Mouse (Mus musculus) induced T-regulatory cell, adult 2 months (primary cell): ENCODE measurements at regions not wholly inside any gene's neighbourhood (a gene's known extent, or its start where the extent isn't known, plus 50 kb on each side); places are given as distances from the start of the nearest gene placed in this dataset.

Source experiments
- DNase-seq: peaks from one replicate; pipeline ENCODE4 v3.0.0-alpha.2; 2012; ENCODE audit warnings: low read depth

DNA sequence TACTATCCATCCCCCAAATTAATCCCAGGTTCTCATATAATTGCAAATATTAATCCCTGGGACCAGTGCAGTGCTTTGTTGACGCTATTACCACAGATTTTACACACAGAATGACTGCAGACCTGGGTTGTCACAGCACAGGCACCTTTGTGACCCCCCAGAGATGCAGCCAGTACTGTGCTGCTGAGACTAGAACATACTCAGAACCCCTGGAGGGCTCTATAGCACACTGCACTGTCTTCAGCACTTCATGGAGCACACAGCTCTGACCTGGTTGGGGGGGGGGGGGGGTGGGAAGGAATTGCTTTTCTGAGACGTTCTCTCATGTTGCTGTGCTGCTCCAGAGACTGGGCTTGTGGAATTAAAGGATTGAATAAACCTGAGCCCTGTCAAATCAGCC is 154.9 kb upstream of the Gm34302 start:
- no peak for DNase-seq

DNA sequence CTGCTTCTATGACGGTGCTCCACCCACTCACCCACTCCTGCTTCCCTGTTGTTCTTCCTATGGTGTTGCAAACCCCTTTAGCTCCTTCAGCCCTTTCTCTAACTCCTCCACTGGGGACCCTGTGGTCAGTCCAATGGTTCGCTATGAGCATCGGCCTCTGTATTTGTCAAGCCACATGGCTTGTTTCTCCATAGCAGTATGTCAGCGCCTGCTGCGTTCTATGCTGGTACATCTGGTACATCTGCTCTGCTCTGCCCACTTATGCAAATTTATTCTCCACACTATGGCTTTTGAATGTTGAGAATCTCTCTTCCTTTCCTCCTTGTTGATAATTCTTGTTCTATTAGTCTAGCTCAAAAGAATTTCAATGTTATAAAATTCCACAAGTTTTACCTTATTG is 154.2 kb upstream of the Gm34302 start:
- no peak for DNase-seq

DNA sequence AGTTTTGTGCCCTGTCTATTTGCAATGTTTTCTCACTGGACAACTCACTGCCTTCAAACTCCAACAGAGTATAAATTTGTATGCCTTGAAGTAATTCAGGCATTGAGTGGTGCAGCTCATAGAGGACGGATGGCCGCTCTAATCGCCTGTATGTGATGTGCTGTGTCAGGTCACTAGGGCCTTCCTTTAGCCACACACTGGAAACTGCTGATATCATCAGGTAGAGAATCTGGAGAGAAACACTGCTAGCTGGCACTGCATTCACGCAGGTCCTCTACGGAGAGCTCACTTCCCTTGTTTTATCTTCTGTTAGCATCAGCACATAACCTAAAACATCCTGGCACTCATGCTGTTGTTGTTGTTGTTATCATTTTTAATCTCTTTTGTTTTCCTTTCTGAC is 144.0 kb upstream of the Gm34302 start:
- peak; percentile 2 for DNase-seq

DNA sequence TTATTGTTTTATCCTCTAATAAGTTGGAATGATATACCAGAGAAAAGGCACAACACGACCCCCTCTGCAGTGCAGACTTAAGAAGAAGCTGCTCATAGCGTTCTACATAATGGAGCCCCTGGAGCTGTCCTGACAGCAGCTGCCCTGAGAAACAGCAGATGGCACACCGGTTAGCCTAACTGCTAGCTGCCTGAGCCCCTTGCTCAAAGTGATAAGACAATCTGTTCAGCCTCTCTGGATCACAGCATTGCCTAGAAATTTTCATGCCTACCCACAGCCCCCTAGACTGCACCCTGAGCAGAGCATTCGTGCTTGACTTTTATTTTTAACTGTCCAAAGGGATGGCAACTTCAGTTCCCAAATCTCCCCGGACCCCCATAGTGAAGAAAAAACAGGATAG is 132.4 kb upstream of the Gm34302 start:
- no peak for DNase-seq

DNA sequence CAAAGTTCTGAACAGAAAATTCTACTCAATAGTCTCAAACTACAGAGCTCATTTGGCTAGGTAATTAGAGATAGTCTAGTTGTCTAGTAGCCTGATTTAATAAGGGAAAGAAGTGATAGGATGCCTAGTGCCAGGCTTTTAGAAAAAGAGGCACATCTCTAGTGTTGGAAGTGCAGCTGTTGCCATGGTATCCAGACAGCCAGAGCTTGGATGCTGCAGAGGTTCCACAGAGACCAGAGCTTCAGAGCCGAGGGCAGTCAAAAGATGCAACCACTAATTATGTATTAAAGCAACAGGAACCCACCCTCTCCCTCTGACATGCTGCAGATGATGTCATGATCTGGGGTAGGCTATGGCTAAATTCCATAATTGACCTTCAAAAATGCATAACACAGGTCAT is 130.0 kb upstream of the Gm34302 start:
- DNase-seq = no peak

DNA sequence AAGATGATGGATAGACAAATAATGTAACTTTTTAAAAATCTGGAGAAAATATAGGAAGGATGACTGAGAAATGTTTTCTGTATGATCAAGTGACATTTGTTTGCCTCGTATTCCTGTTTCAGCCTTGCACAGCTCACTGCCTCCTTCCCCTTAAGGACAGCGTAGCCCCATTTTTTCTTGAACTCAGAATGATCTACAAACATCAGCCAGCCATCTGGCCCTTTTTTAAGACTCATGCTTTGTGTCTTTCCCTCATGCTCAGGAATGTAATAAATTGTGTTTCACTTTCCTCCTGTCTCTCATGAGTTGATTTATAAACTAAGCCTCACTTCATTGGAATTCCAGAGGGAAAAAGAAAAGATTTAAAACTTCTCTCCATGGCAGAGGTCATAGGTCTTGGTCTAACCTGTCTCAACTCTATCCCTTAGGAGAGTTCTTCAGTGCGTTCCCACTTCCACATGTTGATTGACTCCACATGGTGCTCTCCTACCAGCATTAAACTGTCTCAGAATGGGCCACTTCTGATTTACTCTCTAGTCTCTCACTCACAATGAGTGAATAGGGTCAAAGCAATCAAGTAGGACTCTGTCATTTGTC is 129.2 kb upstream of the Gm34302 start:
- no peak for DNase-seq

DNA sequence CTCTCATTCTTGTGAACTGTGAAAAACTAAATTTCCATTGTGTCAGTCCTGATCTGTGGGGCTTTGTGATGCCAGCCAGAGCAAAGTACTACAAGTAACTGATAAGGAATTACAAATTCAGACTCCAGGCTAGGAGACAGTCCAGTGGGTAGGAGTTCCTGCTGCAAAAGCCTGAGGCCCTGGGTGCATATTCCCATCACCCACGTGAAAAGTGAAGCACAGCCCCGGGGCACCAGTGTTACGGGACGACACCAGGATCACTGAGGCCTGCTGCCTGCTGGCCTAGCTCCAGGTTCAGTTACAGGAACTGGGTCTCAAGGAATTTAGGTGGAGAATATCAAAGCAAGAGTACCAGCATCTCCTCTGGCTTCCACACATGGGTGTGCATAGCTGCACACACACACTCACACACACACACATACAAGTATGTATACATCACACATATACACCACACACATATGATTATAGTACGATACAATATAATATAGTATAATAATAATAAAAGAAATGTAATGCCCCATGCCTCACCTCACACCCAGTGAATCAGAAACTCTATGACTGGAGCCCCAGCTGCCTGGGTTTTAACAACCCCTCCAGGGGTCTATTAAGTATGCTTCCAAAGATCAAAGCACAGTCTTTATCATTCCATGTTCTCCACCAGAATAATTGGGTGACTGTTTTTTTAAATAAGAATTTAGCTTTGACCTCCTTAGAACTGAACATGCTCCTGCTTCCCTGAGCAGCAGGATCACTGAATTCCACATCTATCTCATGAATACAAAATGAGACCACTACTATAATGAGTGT is 126.6 kb upstream of the Gm34302 start:
- no peak for DNase-seq

DNA sequence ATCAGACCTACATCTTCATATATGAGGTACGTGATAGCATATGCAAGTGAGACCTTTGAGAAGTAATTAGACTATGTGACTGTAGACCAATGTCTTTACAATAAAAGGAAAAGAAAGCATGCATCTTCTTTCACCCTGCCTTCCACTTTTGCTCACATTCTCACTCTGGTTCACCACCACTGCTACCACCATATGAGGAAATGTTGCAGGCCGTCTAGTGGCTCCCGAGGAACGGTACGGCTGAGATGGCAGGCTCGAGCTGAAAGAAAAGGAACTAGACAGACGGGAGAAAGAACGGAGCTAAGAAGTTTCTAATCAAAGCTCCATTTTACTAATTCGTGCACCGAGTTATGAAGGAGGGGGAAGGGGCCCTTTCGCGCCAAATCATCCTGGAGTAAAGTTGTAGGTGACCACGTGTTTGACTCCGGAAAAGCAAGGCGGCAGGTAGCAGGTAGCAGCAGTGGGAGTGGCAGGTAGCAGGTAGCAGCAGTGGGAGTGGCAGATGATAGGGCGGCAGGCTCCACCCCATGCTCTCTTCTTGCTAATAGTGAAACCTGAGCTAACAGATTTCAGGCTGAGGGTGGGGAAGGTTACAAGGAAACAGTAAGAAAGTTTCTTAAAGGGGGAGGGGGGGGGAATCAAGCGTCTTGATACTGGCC is 125.9 kb upstream of the Gm34302 start:
- DNase-seq = peak; percentile 16

DNA sequence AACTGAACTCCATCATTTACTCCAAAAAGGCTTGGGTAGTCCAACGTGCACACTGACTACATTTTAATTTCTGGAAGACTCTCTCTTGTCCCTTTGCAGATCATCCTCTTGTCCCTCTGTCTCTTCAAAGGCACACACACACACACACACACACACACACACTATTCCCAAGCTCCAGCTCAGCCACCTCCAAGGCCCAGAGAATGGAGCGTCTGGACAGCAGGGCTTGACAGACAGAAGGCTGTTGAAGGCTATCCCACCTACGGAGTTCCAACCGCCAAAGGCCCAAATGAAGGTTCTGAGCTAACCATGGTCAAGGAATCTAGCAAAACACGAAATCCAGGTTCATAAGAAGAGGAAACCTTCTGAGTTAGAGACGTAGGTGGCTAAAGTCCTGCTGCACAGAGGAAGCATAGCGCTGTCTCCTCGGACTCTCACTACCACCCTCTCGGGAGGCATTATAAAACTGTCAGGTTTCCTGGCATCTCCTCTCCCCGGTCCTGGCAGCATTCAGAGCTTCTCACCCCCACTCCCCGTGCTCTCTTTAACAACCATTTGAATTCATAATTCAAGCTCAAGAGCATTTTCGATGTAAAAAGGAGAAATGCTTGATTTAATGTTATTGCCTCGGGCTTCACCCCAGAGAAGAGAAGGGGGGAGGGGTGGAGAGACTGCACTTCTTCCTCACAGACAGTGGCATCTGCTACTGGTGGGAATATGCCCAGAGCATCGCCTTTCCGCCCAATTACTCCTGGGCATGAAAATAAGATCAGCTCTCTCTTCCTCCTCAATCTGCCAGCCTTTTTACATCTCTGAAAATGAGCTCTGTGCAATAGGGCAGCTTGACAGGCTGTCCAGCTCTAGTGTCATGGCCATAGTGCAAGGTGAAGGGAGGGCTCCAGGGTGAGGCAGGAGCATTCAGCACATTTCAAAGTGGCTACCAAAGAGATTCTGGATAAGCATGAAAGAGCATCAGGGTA is 99.3 kb upstream of the Gm34302 start:
- no peak for DNase-seq

DNA sequence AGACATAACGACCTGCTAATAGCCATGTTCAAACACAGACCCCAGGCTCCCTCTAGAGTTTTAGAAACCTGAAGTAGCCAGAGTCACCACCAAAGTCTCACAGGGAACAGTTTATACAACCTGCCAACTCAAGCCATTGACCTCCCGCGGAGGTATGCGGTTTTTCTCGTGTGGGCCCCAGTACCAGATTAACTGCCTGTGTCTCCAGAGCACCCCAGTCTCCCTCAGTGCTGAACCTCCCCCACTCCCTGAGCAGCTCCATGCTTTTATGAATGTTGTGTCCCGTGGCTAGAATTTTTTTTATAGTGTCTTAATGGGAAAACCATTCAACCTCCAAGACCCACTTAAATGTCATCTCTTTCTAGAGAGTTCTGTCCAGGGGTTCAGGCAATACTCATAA is 98.5 kb upstream of the Gm34302 start:
- DNase-seq = no peak

DNA sequence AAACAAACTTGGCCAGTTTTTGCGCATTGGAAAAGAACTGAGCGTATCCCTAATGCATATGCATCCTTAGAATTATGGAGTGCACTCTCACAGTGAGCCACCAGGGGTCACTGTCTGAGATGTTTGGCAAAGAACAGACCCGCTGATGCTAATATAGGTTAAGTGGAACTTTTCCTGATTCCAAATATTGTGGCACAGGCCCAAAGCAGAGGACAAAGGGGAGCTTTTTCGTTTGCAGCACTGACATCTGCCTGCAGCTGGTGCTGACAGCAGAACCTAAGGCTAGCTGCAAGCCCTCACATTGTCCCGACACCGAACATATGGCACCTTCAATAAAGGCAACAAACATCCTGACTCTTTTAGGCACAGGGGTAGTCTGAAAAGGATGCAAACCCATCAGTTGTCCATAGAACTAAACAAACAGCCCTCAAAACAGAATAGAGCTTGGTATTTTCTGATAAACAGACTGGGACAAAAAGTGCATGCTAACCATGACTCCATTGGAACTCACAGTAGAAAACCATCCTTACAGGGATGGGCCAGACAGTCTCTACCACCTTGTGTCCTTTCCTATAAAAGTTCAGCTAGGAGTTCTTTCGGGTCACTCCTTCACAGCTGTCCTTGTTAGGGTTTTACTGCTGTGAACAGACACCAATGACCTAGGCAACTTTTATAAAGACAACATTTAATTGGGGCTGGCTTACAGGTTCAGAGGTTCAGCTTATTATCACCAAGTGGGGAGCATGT is 87.1 kb upstream of the Gm34302 start:
- DNase-seq = peak; percentile 59

DNA sequence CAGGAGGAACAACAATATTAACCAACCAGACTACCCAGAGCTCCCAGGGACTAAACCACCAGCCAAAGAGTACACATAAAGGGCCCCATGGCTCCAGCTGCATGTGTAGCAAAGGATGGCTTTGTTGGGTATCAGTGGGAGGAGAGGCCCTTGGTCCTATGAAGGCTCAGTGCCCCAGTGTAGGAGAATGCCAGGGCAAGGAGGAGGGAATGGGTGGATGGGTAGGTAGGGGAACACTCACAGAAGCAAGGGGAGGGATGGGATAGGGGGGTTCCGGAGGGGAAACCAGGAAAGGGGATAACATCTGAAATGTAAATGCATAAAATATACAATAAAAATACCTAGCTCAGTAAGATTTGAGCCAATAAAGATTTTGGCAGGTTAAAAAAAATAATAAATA is 86.4 kb upstream of the Gm34302 start:
- no peak for DNase-seq

DNA sequence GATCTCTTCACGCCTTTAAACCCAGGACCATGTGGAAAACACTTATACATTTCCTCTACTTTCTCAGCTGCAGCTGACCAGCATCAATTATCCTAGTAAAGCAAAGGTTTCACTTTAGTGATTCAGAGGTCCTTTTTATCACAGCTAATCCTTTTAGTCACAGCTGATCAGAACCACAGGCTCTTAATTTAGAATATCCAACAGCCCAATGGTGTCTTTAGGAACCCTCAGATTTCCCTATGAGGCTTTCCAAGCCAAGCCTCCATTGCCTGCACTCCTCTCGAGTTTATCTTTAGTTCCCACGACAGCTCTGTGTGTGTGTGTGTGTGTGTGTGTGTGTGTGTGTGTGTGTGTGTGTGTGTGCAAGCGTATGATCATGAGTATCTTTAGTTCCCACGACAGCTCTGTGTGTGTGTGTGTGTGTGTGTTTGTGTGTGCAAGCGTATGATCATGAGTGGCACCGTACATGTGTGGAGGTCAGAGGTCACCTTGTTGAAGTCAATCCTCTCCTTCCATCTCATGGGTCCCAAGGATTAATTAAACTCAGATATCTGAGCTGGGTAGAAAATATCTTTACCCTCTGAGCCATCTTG is 85.4 kb upstream of the Gm34302 start:
- no peak for DNase-seq

DNA sequence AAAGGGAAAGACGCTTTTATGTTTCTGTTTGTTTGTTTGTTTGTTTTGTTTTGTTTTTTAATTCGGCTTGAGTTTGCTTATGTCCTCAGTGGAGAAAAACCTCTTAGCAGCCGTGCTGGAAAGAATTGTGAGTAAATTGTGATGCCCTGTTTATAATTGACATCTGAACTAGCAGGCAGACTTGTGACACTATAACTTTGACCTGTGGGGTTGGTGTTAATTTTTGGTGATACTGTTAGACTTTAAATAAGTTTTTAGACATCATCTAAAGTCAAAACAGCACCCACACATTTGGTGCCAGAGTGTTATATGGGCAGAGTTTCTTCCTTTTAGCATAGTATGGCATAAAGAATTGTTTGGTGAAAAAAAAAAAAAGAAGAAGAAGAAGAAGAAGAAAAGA is 84.0 kb upstream of the Gm34302 start:
- DNase-seq = no peak

DNA sequence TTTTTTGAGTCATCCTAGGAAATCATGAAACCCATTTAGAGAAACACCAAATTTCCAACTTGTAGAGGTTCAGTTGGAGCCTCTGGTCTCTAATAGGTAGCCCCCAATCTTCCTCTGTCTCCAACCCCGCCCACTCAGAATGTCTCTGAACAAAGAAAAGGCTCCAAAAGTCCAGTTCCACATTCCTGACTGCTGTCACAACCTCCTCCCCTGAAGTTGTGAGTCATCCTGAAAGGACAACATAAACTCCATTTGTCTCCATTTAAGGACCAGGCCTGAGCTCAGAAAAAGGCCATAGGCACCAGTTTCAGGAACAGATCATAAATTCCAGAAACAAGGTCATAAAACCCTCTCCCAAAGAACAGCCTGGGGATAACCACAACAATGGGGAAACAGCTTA is 79.4 kb upstream of the Gm34302 start:
- no peak for DNase-seq

DNA sequence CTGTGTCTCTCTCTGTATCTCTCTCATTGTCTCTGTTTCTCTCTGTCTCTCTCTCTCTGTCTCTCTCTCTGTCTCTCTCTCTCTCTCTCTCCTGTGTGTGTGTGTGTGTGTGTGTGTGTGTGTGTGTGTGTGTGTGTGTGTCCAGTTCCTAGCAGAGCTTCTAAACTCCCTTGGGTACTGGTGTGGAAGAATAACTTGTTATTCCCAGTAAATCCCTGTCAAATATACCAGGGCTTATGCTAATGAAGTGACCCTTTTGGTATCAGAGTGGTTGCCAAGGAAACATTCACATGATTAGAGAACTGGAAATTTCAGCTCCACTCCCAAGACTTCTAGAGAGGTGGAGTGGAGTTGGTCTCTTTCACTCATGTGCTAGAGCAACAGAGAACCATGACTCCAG is 78.9 kb upstream of the Gm34302 start:
- no peak for DNase-seq

DNA sequence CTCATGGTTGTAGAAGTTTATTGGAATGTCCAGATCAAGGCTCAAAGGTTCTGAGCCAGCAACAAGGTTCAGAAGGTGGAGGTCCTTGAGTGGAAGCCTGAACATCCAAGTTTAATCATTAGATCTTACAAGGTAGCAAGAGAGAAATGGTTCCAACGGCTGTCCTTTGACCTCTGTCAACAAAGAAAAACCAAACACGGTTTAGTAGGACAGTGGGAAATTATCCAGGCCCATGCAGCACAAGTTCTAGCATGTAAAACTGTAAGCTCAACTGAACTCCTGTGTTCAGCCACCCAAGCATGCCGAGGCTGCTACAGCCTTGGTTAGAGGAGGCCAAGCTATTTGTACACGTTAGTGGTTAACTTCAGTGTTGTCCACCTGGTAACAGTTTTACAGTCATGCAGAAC is 77.1 kb upstream of the Gm34302 start:
- DNase-seq = no peak

DNA sequence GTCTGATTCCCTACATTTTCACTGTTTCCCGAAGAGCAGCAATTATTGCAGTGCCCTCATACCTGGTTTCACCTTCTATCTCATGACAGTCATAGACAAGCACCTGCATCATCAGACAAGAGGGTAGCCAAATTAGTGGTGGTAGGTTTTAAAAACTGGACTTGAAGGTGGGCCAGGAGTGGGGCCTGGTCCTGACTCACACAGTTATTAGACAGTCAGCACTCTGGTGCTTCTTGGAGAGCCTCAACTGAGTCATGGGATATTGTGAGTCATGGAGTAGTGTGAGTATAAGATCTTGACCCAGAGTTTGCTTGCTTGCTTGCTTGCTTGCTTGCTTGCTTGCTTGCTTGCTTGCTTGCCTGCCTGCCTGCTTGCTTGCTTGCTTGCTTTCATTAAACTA is 73.1 kb upstream of the Gm34302 start:
- DNase-seq = no peak

DNA sequence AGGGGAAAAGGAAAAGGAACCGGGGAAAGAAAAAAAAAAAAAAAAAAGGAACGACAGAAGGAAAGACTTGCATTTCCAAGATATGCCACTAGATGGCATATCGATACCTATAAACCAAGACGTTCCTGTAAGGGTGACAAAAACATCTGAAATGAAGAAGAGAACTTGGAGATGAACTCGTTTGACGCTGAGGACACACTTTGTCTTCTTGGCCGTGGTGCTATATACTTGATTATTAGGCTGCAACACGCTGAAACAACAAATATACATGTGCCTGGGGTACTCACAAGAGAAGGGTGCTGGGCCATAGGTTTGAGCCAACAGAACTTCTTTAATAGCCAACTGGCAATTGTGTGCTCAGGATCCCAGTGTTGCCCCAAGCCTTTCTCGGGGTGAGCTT is 71.2 kb upstream of the Gm34302 start:
- DNase-seq = peak; percentile 67

DNA sequence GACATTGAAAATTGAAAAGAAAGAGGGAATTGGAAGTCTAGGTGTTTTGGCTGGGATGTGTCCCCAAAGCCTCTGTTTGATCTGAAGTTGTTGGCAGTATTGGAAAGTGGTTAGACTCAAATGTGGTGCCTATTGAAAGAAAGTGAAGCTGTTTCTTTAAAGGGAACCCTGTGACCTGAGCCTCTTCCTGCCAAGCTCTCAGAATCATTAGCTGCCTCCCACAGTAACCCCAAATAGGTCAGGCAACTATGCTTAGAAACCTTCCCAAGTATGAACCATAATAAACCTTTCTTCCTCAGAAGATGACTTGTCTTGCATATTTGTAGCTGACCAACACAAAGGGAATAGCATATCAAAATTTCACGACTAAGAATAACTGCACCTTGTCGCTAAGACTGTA is 69.7 kb upstream of the Gm34302 start:
- no peak for DNase-seq

DNA sequence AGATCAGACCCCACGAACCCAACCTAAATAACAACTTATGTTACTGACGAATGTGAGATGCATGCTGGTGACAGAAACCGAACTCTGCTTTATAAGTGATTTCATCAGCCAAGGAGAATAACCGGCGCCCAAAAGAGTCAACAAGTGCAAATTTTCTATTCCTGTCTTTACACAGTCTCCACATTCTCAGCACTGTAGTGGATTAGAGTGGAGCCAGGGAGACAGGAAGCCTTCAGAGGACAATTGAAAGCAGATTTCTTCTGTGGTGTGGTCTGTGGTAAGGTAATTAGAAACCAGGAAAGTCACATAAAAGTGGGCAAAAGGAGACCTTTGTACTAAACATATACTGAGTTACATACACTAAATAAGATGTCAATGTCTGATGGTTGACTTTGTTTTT is 68.0 kb upstream of the Gm34302 start:
- no peak for DNase-seq
